Mouse (Mus musculus) retina, adult 2 months (tissue): ENCODE measurements around the gene Rps18.

Experiments used
- DNase-seq: peaks from one replicate; pipeline ENCODE4 v3.0.0-alpha.2; 2012; ENCODE audit warnings: low read depth, low spot score

Gene Rps18

GRCm38 (mm10) chr17:33947430-33948089 lies 8.2 kb downstream of the Rps18 start:
- no peak for DNase-seq

GRCm38 (mm10) chr17:33943454-33943853 lies 12.3 kb downstream of the Rps18 start:
- DNase-seq, result no peak

GRCm38 (mm10) chr17:33941381-33941780 lies 14.4 kb downstream of the Rps18 start:
- DNase-seq, result no peak

GRCm38 (mm10) chr17:33940981-33941380 lies 14.8 kb downstream of the Rps18 start:
- DNase-seq, result no peak

GRCm38 (mm10) chr17:33940206-33940805 lies 15.5 kb downstream of the Rps18 start, which contains the start of the genes Pfdn6 and Wdr46:
Pfdn6 (minus strand) TSS chr17:33940343.
Wdr46 (plus strand) TSS chr17:33940660.
- DNase-seq, result peak; percentile 87

- no peak for DNase-seq
Measured at GRCm38 (mm10) chr17:33938783-33939182, 17.0 kb downstream of the Rps18 start.

GRCm38 (mm10) chr17:33936993-33937392 lies 18.8 kb downstream of the Rps18 start:
- no peak for DNase-seq

- no peak for DNase-seq
Measured at GRCm38 (mm10) chr17:33935422-33936055, 20.3 kb downstream of the Rps18 start.

- DNase-seq, result no peak
Measured at GRCm38 (mm10) chr17:33932970-33933369, 22.8 kb downstream of the Rps18 start.

GRCm38 (mm10) chr17:33932448-33932847 lies 23.4 kb downstream of the Rps18 start:
- DNase-seq, result no peak

GRCm38 (mm10) chr17:33931947-33932346 lies 23.9 kb downstream of the Rps18 start:
- DNase-seq, result no peak

GRCm38 (mm10) chr17:33931159-33931866 lies 24.5 kb downstream of the Rps18 start:
- no peak for DNase-seq

GRCm38 (mm10) chr17:33930280-33931158 lies 25.3 kb downstream of the Rps18 start:
- no peak for DNase-seq

GRCm38 (mm10) chr17:33929371-33930279 lies 26.2 kb downstream of the Rps18 start, which contains the start of gene Rgl2:
Rgl2 (plus strand) TSS chr17:33929543.
- peak; percentile 86 for DNase-seq

GRCm38 (mm10) chr17:33928251-33928947 lies 27.4 kb downstream of the Rps18 start:
- DNase-seq, result no peak

GRCm38 (mm10) chr17:33926207-33926932 lies 29.4 kb downstream of the Rps18 start:
- no peak for DNase-seq

- no peak for DNase-seq
Measured at GRCm38 (mm10) chr17:33925406-33926116, 30.2 kb downstream of the Rps18 start.
